Mouse (Mus musculus): Measurements from ENCODE around the gene Olfr32. TPM values are rescaled to one million over a fixed set of nuclear protein-coding genes. Genes with fewer than 3 reads are reported as not detected.

The Olfr32 gene
- polyA plus RNA-seq (2014; fragmentation: Illumina TruSeq; extraction: RNeasy Lipid Tissue Mini Kit (QIAGEN cat#74804); ENCODE audit: low read depth, low replicate concordance): not detected

GRCm38 (mm10) chr2:90142196-90142595, at the start of gene Olfr32:
Olfr32 (minus strand) TSS chr2:90142296.

GRCm38 (mm10) chr2:90152991-90153390, 10.9 kb upstream of the Olfr32 start, which contains the start of gene Olfr1270:
Olfr1270 (minus strand) TSS chr2:90153091.

GRCm38 (mm10) chr2:90121312-90121711, 20.8 kb downstream of the Olfr32 start, which contains the start of gene Olfr1269:
Olfr1269 (minus strand) TSS chr2:90121412.

Other genes with a start within 250 kb of the Olfr32 start
- gene Olfr1258, start 215.0 kb downstream of the Olfr32 start, polyA plus RNA-seq (2014; fragmentation: Illumina TruSeq; extraction: RNeasy Lipid Tissue Mini Kit (QIAGEN cat#74804); ENCODE audit: low read depth, low replicate concordance): not detected
- gene Olfr1259, start 193.6 kb downstream of the Olfr32 start, polyA plus RNA-seq (2014; fragmentation: Illumina TruSeq; extraction: RNeasy Lipid Tissue Mini Kit (QIAGEN cat#74804); ENCODE audit: low read depth, low replicate concordance): not detected
- not detected for gene Olfr1260, start 168.0 kb downstream of the Olfr32 start, polyA plus RNA-seq (2014; fragmentation: Illumina TruSeq; extraction: RNeasy Lipid Tissue Mini Kit (QIAGEN cat#74804); ENCODE audit: low read depth, low replicate concordance)
- gene Olfr1261, start 151.1 kb downstream of the Olfr32 start, polyA plus RNA-seq (2014; fragmentation: Illumina TruSeq; extraction: RNeasy Lipid Tissue Mini Kit (QIAGEN cat#74804); ENCODE audit: low read depth, low replicate concordance): not detected
- not detected for gene Olfr1262, start 142.2 kb downstream of the Olfr32 start, polyA plus RNA-seq (2014; fragmentation: Illumina TruSeq; extraction: RNeasy Lipid Tissue Mini Kit (QIAGEN cat#74804); ENCODE audit: low read depth, low replicate concordance)
- not detected for gene Olfr1263, start 130.2 kb downstream of the Olfr32 start, polyA plus RNA-seq (2014; fragmentation: Illumina TruSeq; extraction: RNeasy Lipid Tissue Mini Kit (QIAGEN cat#74804); ENCODE audit: low read depth, low replicate concordance)
- not detected for gene Olfr1264, start 116.7 kb downstream of the Olfr32 start, polyA plus RNA-seq (2014; fragmentation: Illumina TruSeq; extraction: RNeasy Lipid Tissue Mini Kit (QIAGEN cat#74804); ENCODE audit: low read depth, low replicate concordance)
- gene Olfr1265, start 107.0 kb downstream of the Olfr32 start, polyA plus RNA-seq (2014; fragmentation: Illumina TruSeq; extraction: RNeasy Lipid Tissue Mini Kit (QIAGEN cat#74804); ENCODE audit: low read depth, low replicate concordance): not detected
- not detected for gene Olfr140, start 78.7 kb downstream of the Olfr32 start, polyA plus RNA-seq (2014; fragmentation: Illumina TruSeq; extraction: RNeasy Lipid Tissue Mini Kit (QIAGEN cat#74804); ENCODE audit: low read depth, low replicate concordance)
- not detected for gene Olfr1269, start 20.9 kb downstream of the Olfr32 start, polyA plus RNA-seq (2014; fragmentation: Illumina TruSeq; extraction: RNeasy Lipid Tissue Mini Kit (QIAGEN cat#74804); ENCODE audit: low read depth, low replicate concordance)
- not detected for gene Olfr1270, start 10.8 kb upstream of the Olfr32 start, polyA plus RNA-seq (2014; fragmentation: Illumina TruSeq; extraction: RNeasy Lipid Tissue Mini Kit (QIAGEN cat#74804); ENCODE audit: low read depth, low replicate concordance)
- not detected for gene Olfr1506, start 82.2 kb upstream of the Olfr32 start, polyA plus RNA-seq (2014; fragmentation: Illumina TruSeq; extraction: RNeasy Lipid Tissue Mini Kit (QIAGEN cat#74804); ENCODE audit: low read depth, low replicate concordance)
- not detected for gene Olfr142, start 115.3 kb upstream of the Olfr32 start, polyA plus RNA-seq (2014; fragmentation: Illumina TruSeq; extraction: RNeasy Lipid Tissue Mini Kit (QIAGEN cat#74804); ENCODE audit: low read depth, low replicate concordance)
- not detected for gene Olfr1271, start 128.7 kb upstream of the Olfr32 start, polyA plus RNA-seq (2014; fragmentation: Illumina TruSeq; extraction: RNeasy Lipid Tissue Mini Kit (QIAGEN cat#74804); ENCODE audit: low read depth, low replicate concordance)
- gene Olfr1272, start 150.5 kb upstream of the Olfr32 start, polyA plus RNA-seq (2014; fragmentation: Illumina TruSeq; extraction: RNeasy Lipid Tissue Mini Kit (QIAGEN cat#74804); ENCODE audit: low read depth, low replicate concordance): not detected
- not detected for gene Gm13769, start 179.9 kb upstream of the Olfr32 start, polyA plus RNA-seq (2014; fragmentation: Illumina TruSeq; extraction: RNeasy Lipid Tissue Mini Kit (QIAGEN cat#74804); ENCODE audit: low read depth, low replicate concordance)

Measured in liver, adult 10 weeks (tissue).